Mouse (Mus musculus): Measurements from ENCODE around the gene Rapsn. TPM values are rescaled to one million over a fixed set of nuclear protein-coding genes. Genes with fewer than 3 reads are reported as not detected.
"Not testable (repeated sequence)": the region's sequence is repeated elsewhere in the genome, so short reads cannot be mapped to it uniquely, and the experiment has no call there.

Gene Rapsn
- polyA plus RNA-seq, 1 experiment from 2014 or later = 4.8 TPM

- H3K27ac ChIP-seq (ENCODE audit: low read length); H3K36me3 ChIP-seq (ENCODE audit: control insufficient read depth, insufficient read depth, low read length); H3K27me3 ChIP-seq (ENCODE audit: control insufficient read depth, insufficient read depth, low read length); H3K4me3 ChIP-seq (replicated peaks; ENCODE audit: low read length); H3K9ac ChIP-seq (ENCODE audit: low read length); H3K9me3 ChIP-seq (replicated peaks; ENCODE audit: control insufficient read depth, low read length); ATAC-seq (ENCODE audit: insufficient read depth, low FRiP score); H3K4me1 ChIP-seq (ENCODE audit: control insufficient read depth, insufficient read depth, low read length); H3K4me2 ChIP-seq (ENCODE audit: low read depth, low read length): not testable (repeated sequence)
- WGBS = 78% methylated on average over 1 of the region's 1 CpGs
These were observed 10.4 kb downstream of the Rapsn start for GRCm38 (mm10) chr2:91045805-91046204.

- Histone ChIP-seq H3K27ac (ENCODE audit: low read length) (no peak overlapping the region), H3K36me3 (ENCODE audit: control insufficient read depth, insufficient read depth, low read length) (no peaks in the 10 kb centered on the region), H3K4me2 (ENCODE audit: low read depth, low read length) (no peak overlapping the region), H3K9me3 (replicated peaks; ENCODE audit: control insufficient read depth, low read length) (no peaks in the 10 kb centered on the region), H3K4me3 (replicated peaks; ENCODE audit: low read length) (no peak overlapping the region), H3K4me1 (ENCODE audit: control insufficient read depth, insufficient read depth, low read length) (no peaks in the 10 kb centered on the region), H3K9ac (ENCODE audit: low read length) (no peak overlapping the region), H3K27me3 (ENCODE audit: control insufficient read depth, insufficient read depth, low read length) (no peaks in the 10 kb centered on the region)
- 74% methylated on average over 9 of the region's 9 CpGs for WGBS
- ATAC-seq (ENCODE audit: insufficient read depth, low FRiP score) = no peak
These were observed 11.9 kb downstream of the Rapsn start for GRCm38 (mm10) chr2:91047359-91047758.

- H3K4me1 ChIP-seq (ENCODE audit: control insufficient read depth, insufficient read depth, low read length) = peaks cover 7% of the 10 kb centered on the region
- no peak overlapping the region for H3K27ac ChIP-seq (ENCODE audit: low read length)
- H3K27me3 ChIP-seq (ENCODE audit: control insufficient read depth, insufficient read depth, low read length) = no peaks in the 10 kb centered on the region
- 77% methylated on average over 3 of the region's 3 CpGs for WGBS
- H3K36me3 ChIP-seq (ENCODE audit: control insufficient read depth, insufficient read depth, low read length) = peaks cover 17% of the 10 kb centered on the region
- H3K4me2 ChIP-seq (ENCODE audit: low read depth, low read length) = no peak overlapping the region
- H3K9ac ChIP-seq (ENCODE audit: low read length) = no peak overlapping the region
- no peak for ATAC-seq (ENCODE audit: insufficient read depth, low FRiP score)
- no peak overlapping the region for H3K4me3 ChIP-seq (replicated peaks; ENCODE audit: low read length)
- no peaks in the 10 kb centered on the region for H3K9me3 ChIP-seq (replicated peaks; ENCODE audit: control insufficient read depth, low read length)
These were observed 16.5 kb downstream of the Rapsn start for GRCm38 (mm10) chr2:91051917-91052316.

DNA sequence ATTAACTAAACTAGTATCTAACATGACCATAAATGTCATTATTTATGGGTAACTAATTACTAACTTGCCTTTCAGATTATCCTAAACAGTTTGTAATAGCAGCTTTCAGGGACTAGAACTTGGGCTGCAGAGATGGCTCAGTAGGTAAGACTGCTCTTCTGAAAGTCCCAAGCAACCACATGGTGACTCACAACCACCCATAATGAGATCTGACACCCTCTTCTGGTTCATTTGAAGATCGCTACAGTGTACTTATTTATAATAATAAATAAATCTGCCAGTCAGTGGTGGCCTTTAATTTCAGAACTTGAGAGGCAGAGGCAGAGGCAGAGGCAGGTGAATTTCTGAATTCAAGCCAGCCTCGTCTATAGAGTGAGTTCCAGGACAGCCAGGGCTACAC is 17.3 kb downstream of the Rapsn start:
- H3K9me3 ChIP-seq (replicated peaks; ENCODE audit: control insufficient read depth, low read length) = no peaks in the 10 kb centered on the region
- peaks cover 7% of the 10 kb centered on the region for H3K4me1 ChIP-seq (ENCODE audit: control insufficient read depth, insufficient read depth, low read length)
- no peak overlapping the region for H3K27ac ChIP-seq (ENCODE audit: low read length)
- H3K9ac ChIP-seq (ENCODE audit: low read length) = no peak overlapping the region
- H3K36me3 ChIP-seq (ENCODE audit: control insufficient read depth, insufficient read depth, low read length) = peaks cover 17% of the 10 kb centered on the region
- no peak overlapping the region for H3K4me3 ChIP-seq (replicated peaks; ENCODE audit: low read length)
- no peaks in the 10 kb centered on the region for H3K27me3 ChIP-seq (ENCODE audit: control insufficient read depth, insufficient read depth, low read length)
- no peak for ATAC-seq (ENCODE audit: insufficient read depth, low FRiP score)
- no peak overlapping the region for H3K4me2 ChIP-seq (ENCODE audit: low read depth, low read length)
- WGBS = 43% methylated on average over 2 of the region's 2 CpGs

GRCm38 (mm10) chr2:91053181-91053933 is 17.9 kb downstream of the Rapsn start:
- H3K27ac ChIP-seq (ENCODE audit: low read length) = no peak overlapping the region

GRCm38 (mm10) chr2:91053934-91054382 is 18.5 kb downstream of the Rapsn start, which contains the start of gene Psmc3:
Gene Psmc3, plus strand, starts transcription at chr2:91054009.
- Histone ChIP-seq H3K4me2 (ENCODE audit: low read depth, low read length) (peak within 1 kb of the TSS; percentile 99), H3K9me3 (replicated peaks; ENCODE audit: control insufficient read depth, low read length) (no peaks in the 10 kb centered on the region), H3K27me3 (ENCODE audit: control insufficient read depth, insufficient read depth, low read length) (no peaks in the 10 kb centered on the region), H3K4me1 (ENCODE audit: control insufficient read depth, insufficient read depth, low read length) (peaks cover 7% of the 10 kb centered on the region), H3K4me3 (replicated peaks; ENCODE audit: low read length) (peak within 1 kb of the TSS; percentile 78), H3K9ac (ENCODE audit: low read length) (peak within 1 kb of the TSS; percentile 85), H3K36me3 (ENCODE audit: control insufficient read depth, insufficient read depth, low read length) (peaks cover 24% of the 10 kb centered on the region), H3K27ac (ENCODE audit: low read length) (peak within 1 kb of the TSS; percentile 72)
- WGBS = under 1% methylated on average over 40 of the region's 40 CpGs
- ATAC-seq (ENCODE audit: insufficient read depth, low FRiP score) = peak; percentile 99

More at GRCm38 (mm10) chr2:91053181-91053933, 17.9 kb downstream of the Rapsn start:
- Histone ChIP-seq H3K4me2 (ENCODE audit: low read depth, low read length) (peak overlapping the region; percentile 57), H3K9ac (ENCODE audit: low read length) (peak overlapping the region; percentile 64), H3K4me1 (ENCODE audit: control insufficient read depth, insufficient read depth, low read length) (peaks cover 7% of the 10 kb centered on the region), H3K36me3 (ENCODE audit: control insufficient read depth, insufficient read depth, low read length) (peaks cover 18% of the 10 kb centered on the region), H3K4me3 (replicated peaks; ENCODE audit: low read length) (peak overlapping the region; percentile 78), H3K9me3 (replicated peaks; ENCODE audit: control insufficient read depth, low read length) (no peaks in the 10 kb centered on the region), H3K27me3 (ENCODE audit: control insufficient read depth, insufficient read depth, low read length) (no peaks in the 10 kb centered on the region)
- 1% methylated on average over 6 of the region's 6 CpGs for WGBS
- peak; percentile 32; the same call in 1 of the 2 replicates for ATAC-seq (ENCODE audit: insufficient read depth, low FRiP score)

GRCm38 (mm10) chr2:91058435-91058834 is 23.0 kb downstream of the Rapsn start:
- peaks cover 12% of the 10 kb centered on the region for H3K4me1 ChIP-seq (ENCODE audit: control insufficient read depth, insufficient read depth, low read length)
- H3K9me3 ChIP-seq (replicated peaks; ENCODE audit: control insufficient read depth, low read length) = no peaks in the 10 kb centered on the region
- no peak for ATAC-seq (ENCODE audit: insufficient read depth, low FRiP score)
- H3K4me3 ChIP-seq (replicated peaks; ENCODE audit: low read length) = no peak overlapping the region
- no peak overlapping the region for H3K27ac ChIP-seq (ENCODE audit: low read length)
- peaks cover 29% of the 10 kb centered on the region for H3K36me3 ChIP-seq (ENCODE audit: control insufficient read depth, insufficient read depth, low read length)
- H3K27me3 ChIP-seq (ENCODE audit: control insufficient read depth, insufficient read depth, low read length) = no peaks in the 10 kb centered on the region
- H3K4me2 ChIP-seq (ENCODE audit: low read depth, low read length) = no peak overlapping the region
- 88% methylated on average over 5 of the region's 5 CpGs for WGBS
- H3K9ac ChIP-seq (ENCODE audit: low read length) = no peak overlapping the region

DNA sequence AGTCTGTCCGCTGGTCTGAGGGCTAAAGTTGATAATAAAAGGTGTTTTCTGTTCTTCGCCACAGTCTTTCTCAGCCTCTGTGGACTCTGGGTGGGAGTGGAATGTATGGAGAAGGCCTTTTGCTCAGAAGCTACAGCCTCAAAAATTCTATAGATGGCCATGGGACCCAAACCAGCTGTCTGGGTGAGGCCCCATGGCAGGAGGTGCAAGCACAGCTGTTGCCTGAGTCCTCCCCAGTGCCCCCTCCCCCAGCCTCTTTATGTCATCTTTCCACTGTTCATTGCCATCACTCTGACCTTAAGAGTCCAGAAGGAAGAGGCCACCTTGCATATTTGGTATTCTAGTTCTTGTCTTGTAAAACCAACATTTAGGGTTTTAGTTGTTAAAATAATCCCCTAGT is 24.0 kb downstream of the Rapsn start:
- H3K4me2 ChIP-seq (ENCODE audit: low read depth, low read length) = no peak overlapping the region
- H3K36me3 ChIP-seq (ENCODE audit: control insufficient read depth, insufficient read depth, low read length) = peaks cover 34% of the 10 kb centered on the region
- H3K9me3 ChIP-seq (replicated peaks; ENCODE audit: control insufficient read depth, low read length) = no peaks in the 10 kb centered on the region
- no peak overlapping the region for H3K9ac ChIP-seq (ENCODE audit: low read length)
- no peak for ATAC-seq (ENCODE audit: insufficient read depth, low FRiP score)
- H3K27ac ChIP-seq (ENCODE audit: low read length) = no peak overlapping the region
- H3K4me1 ChIP-seq (ENCODE audit: control insufficient read depth, insufficient read depth, low read length) = peaks cover 12% of the 10 kb centered on the region
- H3K27me3 ChIP-seq (ENCODE audit: control insufficient read depth, insufficient read depth, low read length) = no peaks in the 10 kb centered on the region
- no peak overlapping the region for H3K4me3 ChIP-seq (replicated peaks; ENCODE audit: low read length)
- 96% methylated on average over 2 of the region's 2 CpGs for WGBS

DNA sequence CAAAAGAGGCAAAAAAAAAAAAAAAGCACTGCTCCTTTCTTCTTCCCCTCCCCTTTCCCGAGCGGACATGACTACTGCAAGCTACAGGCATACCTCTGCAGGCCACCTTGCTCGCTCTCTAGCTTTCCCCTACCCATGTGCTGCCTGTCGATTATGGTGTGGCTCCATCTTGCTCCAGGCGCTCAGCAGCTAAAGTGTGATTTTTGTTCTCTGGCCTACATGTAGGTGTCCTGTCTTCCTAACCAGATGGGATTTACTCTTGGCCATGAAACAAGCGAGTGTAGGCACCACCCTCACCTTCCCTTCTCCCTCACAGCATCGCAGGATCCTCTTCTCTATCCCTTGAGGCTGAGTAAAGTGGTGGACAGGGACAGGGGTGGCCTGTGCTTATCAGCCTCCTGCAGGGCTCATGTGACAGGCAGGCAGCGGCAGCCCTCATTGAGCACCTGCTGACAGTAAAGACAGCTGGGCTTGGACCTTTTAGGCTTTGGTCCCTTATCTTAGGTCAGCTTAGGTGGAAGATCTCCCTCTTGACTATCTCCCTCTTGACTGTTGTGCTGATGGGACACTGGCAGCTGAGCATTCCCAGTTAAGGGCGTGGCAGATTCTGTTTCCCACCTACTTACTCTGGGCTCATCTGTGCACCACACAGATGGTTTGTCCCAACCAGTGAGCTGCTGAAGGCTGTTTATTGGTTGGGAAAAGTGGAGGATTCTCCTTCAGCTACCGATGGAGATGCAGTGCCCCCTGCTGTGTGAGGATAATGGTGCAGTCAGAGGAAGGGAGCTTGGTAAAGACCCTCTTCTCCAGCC is 25.3 kb downstream of the Rapsn start:
- H3K36me3 ChIP-seq (ENCODE audit: control insufficient read depth, insufficient read depth, low read length) = peaks cover 28% of the 10 kb centered on the region
- peaks cover 5% of the 10 kb centered on the region; the same call in 1 of the 2 replicates for H3K4me1 ChIP-seq (ENCODE audit: control insufficient read depth, insufficient read depth, low read length)
- no peak overlapping the region for H3K4me3 ChIP-seq (replicated peaks; ENCODE audit: low read length)
- no peaks in the 10 kb centered on the region for H3K9me3 ChIP-seq (replicated peaks; ENCODE audit: control insufficient read depth, low read length)
- 80% methylated on average over 10 of the region's 10 CpGs for WGBS
- ATAC-seq (ENCODE audit: insufficient read depth, low FRiP score) = no peak
- no peak overlapping the region for H3K9ac ChIP-seq (ENCODE audit: low read length)
- H3K27ac ChIP-seq (ENCODE audit: low read length) = no peak overlapping the region
- H3K27me3 ChIP-seq (ENCODE audit: control insufficient read depth, insufficient read depth, low read length) = no peaks in the 10 kb centered on the region
- H3K4me2 ChIP-seq (ENCODE audit: low read depth, low read length) = no peak overlapping the region

All from stomach, embryonic 16.5 days (tissue).